Mouse (Mus musculus) gastrocnemius, adult 8-10 months (tissue): ENCODE measurements at regions not wholly inside any gene's neighbourhood (a gene's known extent, or its start where the extent isn't known, plus 50 kb on each side); places are given as distances from the start of the nearest gene placed in this dataset.

Experiments
- DNase-seq, 2 experiments: peaks; one replicate each; pipeline ENCODE4 v3.0.0; 2022; ENCODE audit warnings: low spot score in 2 of 2

DNA sequence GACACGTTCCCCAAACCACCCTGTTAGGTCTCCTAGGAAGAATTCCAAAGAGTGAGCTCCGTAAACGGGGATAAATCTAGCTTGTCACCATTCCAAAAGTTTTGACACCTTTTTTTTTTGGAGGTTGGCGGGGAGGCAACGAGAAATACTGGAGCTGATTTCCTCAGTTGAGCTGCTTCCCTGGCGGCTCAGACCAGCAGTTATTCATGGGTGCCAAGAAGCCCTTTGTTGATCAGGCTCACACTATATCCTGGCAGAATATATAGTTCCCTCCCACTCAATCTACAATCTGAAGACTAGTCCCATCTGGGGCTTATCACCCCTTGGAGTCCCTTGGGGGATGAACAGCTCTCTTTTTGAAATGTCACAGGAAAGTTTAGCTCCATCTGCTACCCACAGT lies 77.5 kb upstream of the Tiam2 start:
- DNase-seq, result no peak

DNA sequence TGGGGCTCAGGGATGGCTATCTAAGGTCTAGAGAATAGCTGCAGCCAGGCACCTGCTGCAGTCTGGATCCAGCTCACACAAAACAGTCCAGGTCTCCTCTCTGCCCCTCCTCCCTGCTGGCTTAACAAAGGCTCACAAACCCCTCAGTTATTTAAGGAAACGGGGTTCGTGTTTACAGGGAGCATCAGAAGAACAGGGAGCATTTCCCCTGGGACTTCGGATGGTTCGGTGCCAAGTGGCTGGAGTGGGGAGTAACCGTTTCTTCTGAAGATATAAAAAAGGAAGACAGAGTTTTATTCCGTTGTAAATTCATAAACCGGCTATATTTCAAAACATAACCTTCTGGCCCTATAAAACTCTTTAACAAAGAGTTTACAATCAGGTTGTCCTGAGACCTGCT lies 77.1 kb upstream of the Tiam2 start:
- no peak for DNase-seq

DNA sequence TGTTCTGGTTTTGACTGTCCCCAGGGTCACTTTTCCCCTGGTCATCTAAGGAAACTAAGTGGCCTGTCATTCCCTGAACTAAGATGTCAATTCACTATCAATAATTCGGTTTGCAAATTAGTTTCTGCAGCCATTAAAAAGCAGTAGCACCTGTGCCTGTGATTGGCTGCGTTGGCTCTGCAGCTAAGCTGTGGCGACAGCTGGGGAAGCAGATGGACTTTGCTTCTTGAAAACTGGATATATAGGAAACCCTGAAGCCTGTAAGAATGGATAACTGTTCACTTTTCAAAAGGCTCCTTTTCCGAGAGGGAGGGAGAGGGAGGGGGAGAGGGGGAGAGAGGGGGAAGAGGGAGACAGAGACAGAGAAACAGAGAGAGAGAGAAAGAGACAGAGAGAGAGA lies 75.2 kb upstream of the Tiam2 start:
- no peak for DNase-seq

DNA sequence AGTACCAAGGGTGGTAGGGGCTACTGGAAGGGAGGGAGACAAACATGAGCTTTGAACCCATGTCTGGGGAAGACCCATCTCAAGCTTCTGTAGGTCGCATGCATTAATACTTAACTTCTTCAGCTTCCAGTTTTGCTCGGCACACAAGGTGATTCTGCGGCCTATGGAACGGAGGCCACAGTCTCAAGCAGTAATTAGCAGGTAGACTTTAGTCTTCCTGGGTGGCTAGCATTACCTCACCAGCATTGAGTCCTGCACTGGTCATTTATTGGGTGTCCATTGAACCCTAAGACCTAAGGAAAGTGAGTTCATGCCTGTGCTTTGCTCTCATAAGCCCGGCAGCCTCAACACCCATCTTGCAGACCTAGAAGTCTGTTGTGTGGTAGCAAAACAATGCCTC lies 74.4 kb upstream of the Tiam2 start:
- no peak for DNase-seq

DNA sequence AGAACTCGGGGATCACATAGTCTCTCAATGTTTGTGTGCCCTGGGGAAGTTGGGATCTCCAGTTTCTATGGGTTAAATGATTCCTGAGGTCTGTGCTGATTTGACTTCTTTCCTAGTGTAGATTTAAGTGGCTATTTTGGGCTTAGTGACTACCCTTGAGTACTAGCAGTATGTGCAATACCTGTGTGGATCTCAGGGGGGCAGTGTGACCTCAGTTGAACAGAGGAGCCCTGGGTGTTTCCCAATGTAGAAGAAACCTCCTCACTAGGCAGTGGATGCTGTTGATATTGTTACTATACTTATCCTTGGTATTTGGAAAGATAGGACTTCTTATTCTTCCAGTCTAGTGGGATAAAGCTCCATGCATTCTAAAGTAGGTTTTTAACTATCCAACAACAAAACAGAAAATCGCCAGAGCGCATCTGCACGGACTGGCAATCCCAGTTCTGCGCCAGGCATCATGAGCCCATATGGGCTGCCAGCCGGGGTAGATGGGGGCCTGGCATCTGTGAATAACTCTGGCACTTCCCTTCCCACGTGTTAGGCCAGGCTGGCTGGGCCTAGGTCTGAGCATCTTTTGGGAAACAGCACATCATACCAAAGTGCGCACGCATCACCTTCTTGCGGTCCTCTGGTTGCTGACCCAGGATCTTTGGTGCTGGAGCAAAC lies 72.7 kb upstream of the Tiam2 start:
- no peak for DNase-seq

DNA sequence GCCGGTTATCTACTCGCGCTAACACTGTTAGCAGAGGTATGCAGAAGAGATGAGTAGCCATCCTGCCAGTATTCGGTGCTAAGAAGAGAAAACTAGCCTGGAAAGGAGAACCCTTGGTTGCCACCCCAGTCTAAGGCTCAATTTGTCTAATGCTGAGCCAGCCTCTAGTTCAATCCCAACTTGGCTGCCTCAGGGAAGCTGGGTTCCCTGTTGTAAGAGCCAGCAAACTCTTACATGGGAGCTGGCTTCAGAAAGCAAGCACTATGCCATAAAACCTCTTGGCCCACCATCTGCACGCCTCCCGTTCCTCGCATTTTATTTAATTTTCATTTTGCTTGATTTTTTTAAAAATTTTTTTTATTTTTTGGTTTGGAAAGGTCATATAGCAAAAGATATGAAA lies 69.6 kb upstream of the Tiam2 start:
- DNase-seq, result no peak

DNA sequence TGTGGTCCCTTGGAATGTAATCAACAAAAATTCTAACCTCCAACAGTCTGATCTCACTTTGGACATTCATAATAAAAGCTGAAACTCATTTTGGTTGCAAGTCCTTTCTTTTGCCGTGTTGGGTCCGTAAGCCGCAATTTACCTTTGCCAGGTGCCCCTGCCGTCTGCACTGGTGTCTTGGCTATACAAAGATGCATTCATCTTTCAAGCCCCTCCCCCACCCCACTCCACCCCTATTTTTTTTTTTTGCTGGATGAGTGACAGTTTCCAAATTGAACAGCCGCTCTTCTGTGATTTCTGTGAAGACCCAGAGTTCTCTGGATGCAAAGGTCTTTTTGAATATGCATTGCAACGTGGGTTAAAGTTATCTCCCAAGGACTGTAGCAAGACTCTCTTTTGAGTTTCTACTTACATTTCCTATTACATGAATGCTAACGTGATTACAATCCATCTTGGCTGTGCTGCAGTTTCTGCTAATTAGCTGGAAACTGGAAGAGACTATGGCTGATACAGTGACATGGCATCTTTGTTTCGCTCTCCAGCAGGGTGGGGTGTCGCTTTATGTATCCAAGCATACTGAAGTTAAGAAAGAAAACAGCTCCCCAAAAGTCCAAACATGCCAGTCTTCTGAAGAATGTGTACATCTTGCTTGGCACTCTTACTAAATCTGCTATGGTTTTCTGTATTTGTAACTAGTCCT lies 67.4 kb upstream of the Tiam2 start:
- DNase-seq, result no peak

DNA sequence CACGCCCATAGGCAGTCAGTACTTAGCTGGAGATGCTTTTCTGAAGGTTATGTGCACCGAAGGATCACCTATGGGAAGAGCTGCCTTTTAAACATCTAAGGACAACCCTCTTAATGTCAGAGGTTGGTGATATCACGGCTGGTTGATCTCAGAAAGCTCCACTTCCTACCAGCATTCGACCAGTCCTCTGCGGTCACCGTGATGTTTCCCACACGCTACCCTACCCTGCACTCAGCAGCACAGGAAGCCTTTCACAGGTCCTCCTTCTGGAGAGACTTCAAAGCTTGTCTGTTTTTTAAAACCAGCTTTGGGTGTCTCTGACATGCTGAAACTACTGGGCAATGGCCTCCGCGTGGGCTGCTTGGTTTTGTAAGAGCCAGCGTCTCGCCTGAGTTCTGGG lies 65.6 kb upstream of the Tiam2 start:
- DNase-seq, result no peak

DNA sequence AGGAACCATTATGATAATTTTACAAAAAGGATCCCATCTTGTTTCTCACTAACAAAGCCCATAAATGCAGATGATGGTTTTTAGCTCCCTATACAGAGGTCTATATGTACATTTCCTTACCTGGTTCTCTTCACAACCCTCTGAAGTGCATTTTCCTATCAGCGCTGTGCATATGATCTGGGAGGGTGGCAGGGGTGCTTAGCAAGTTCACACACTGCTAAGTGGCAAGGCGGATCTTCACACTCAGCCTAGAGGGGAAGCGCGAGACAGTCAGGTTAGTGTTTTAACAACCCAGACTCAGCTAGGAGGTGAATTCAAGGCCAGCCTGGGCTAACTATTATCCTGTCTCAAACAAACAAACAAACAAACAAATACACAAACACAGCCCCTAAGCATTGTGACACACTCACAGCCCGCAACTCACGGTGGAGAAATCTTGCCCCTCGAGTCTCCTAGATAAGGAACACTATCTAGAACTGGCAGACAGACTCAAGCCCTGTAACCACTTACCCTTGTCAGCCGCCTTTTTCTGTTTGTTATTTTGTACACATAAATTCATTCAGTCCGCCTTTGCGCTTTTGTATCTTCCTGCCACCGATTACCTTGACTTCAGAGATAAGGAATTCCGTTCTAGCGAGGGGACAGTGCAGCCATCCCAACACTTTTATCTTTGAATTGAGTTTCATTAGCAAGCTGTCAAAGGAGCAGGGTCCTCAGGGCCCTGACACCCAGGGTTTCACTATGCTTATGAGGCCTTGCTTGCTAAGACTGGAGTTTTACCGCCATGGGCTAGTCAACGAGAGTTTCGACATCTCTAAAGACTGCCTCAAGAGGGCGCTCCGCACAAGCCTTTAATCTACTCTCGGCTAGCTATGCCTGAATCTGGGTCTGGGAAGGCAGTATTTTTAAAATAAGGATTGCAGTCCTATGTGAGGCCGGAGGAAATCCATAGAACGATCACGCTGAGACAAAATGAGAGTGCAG lies 53.0 kb upstream of the Tiam2 start:
- DNase-seq, result peak; percentile 43 to 49

DNA sequence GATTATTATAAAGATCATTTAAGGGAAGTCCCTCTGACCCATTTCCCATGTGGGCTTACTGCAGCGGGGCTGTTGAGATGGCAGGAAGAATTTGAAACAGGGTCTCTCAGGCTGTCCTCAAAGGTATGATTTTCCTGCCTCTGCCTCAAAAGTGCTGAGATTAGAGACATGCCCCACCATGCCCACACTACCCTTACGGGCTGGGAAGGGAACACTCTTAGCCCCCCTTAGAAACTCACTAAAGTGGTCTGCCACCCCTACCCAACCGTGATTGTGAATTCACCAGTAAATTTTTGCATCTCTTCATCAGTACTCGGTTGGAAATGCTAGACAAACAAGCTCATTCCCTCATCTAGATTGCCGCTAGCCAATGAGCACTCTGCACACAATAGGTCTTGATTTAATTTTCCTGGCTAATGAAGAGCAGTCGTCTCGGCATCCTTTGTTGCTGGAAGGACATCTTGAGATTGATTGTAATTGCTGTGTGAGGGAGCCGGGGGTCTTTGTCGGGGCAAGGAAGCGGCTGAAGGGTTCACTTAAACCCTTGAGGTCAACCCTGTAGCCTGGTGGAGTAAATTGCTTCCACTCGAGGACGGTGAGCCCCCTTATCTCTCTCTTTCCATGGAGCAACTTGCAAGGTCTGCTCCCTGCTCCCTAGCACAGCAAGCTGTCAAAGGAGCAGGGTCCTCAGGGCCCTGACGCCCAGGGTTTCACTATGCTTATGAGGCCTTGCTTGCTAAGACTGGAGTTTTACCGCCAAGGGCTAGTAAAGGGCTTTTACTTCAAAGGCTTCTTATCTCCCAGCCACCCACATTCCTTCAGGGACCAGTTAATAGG lies 51.7 kb upstream of the Tiam2 start:
- no peak for DNase-seq
